Mouse (Mus musculus) kidney, postnatal 0 days (tissue): Measurements from ENCODE around the gene Ccdc116. TPM values are rescaled to one million over a fixed set of nuclear protein-coding genes. Genes with fewer than 3 reads are reported as not detected.
A peak's percentile ranks its signal among the peaks of the same experiment; 100 is the strongest.

ENCODE experiments used
- ATAC-seq: fragments of 200-750 bp; cut with Nextera tagmentation; replicated peaks from 2 replicates; pipeline ENCODE4 v1.8.0; 2017; ENCODE audit warnings: low read depth, moderate number of reproducible peaks, moderate TSS enrichment, moderate library complexity; ENCODE audit not compliant: low FRiP score
- DNase-seq: peaks from one replicate; pipeline ENCODE4 v3.0.0-alpha.2; 2016; ENCODE audit warnings: low spot score
- H3K27ac ChIP-seq: fragments of 300-500 bp; sonication (generic); 2 replicates; pipeline ENCODE4 v1.5.1; 2014; ENCODE audit warnings: mild to moderate bottlenecking
- H3K27me3 ChIP-seq: fragments of 300-500 bp; sonication (generic); 2 replicates; pipeline ENCODE4 v1.6.1; 2014; ENCODE audit warnings: low read length, mixed read lengths; ENCODE audit not compliant: insufficient read depth
- H3K36me3 ChIP-seq: fragments of 300-500 bp; sonication (generic); 2 replicates; pipeline ENCODE4 v1.6.1; 2014; ENCODE audit warnings: low read length, mixed read lengths; ENCODE audit not compliant: insufficient read depth
- H3K4me1 ChIP-seq: fragments of 300-500 bp; sonication (generic); replicated peaks from 2 replicates; pipeline ENCODE4 v1.6.1; 2014; ENCODE audit warnings: antibody characterized with exemption, low read length, mixed read lengths; ENCODE audit not compliant: insufficient read depth
- H3K4me2 ChIP-seq: fragments of 300-500 bp; sonication (generic); 2 replicates; pipeline ENCODE4 v1.6.1; 2014; ENCODE audit warnings: mild to moderate bottlenecking, low read length, moderate library complexity, mixed read lengths
- H3K4me3 ChIP-seq: fragments of 300-500 bp; sonication (generic); replicated peaks from 2 replicates; pipeline ENCODE4 v1.5.1; 2014; ENCODE audit warnings: low read depth, low read length
- H3K9ac ChIP-seq: fragments of 300-500 bp; sonication (generic); 2 replicates; pipeline ENCODE4 v1.6.1; 2014; ENCODE audit warnings: low read depth, low read length
- H3K9me3 ChIP-seq: fragments of 300-500 bp; sonication (generic); replicated peaks from 2 replicates; pipeline ENCODE4 v1.6.1; 2016; ENCODE audit warnings: low read length, inconsistent platforms, mixed read lengths
- CTCF ChIP-seq: IDR thresholded peaks from 2 replicates; pipeline ENCODE4 v1.5.1; 2016; ENCODE audit warnings: antibody characterized with exemption, low read depth, mild to moderate bottlenecking, moderate library complexity
- WGBS: fragments of 180-500 bp; shearing (Covaris S2); extraction: QIAGEN DNeasy Blood & Tissue Kit; methylation state at CpG from one replicate; pipeline ENCODE4 v1.1.7; 2014; 5-methylcytosine and 5-hydroxymethylcytosine counted together
- polyA plus RNA-seq: library from polyadenylated mRNA; unstranded; fragments of >200 nt; fragmentation: Nextera tagmentation; extraction: Ambion mirVana; gene quantifications from 2 replicates; pipeline ENCODE4 v1.2.1, GENCODE M21; 2015

The Ccdc116 gene
- polyA plus RNA-seq, 1 experiment from 2014 or later = 0.34 TPM

DNA sequence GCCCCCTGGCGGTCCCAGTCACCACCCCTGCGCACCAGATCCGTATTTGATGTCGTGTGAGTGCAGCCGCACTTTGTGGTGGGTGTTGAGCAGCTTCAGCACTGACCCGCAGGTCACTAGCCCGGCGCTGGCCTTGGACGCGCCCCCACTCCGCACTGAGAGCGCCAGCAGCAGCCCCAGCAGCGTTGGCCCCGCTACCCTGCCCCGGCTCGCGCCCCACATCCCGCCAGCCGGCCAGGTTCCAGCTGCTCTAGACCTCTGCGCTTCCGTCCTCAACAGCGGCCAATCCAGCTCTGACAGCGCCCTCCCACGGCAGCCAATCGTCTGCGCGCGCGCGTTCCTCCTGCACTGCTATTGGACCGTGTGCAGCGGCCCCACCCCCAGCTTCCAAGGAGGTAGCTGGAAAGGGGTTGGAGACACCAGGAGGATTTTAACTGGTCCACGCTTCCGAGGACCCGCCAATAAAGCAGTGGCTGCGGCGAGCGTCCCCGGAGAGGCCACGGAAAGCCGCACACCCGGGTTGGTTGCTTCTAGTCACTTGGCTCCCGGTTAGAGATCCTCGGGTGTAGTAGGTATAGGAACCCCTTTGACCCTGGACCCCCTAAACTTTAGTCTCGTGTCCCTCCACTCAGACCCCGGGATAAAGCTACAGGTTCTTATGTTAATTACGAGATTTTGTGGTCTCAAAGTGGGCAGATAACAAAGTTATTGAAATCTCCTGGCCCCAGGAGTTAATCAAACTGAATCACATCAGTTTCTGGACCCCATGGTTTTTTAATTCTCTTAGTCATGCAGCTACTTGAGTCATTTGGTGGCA, 14.7 kb downstream of the Ccdc116 start, which contains the start of gene Sdf2l1:
TSS of gene Sdf2l1 (minus strand) at position 295 of the 817 bp plus-strand sequence.
- peak; percentile 99 for ATAC-seq
- H3K27me3 ChIP-seq = no peaks in the 10 kb centered on the region
- no peaks in the 10 kb centered on the region for H3K9me3 ChIP-seq
- peak within 1 kb of the TSS; percentile 68 for H3K9ac ChIP-seq
- peak; percentile 57 for TF ChIP-seq CTCF
- H3K4me1 ChIP-seq = 0 out of 2 replicates have a peak, but pooled peaks cover 8% of the 10 kb centered on the region
- WGBS = under 1% methylated on average over 47 of the region's 47 CpGs
- H3K4me3 ChIP-seq = peak within 1 kb of the TSS; percentile 67
- H3K36me3 ChIP-seq = no peaks in the 10 kb centered on the region
- DNase-seq = peak; percentile 99
- H3K4me2 ChIP-seq = peak within 1 kb of the TSS; percentile 98
- no peak within 1 kb of the TSS for H3K27ac ChIP-seq

DNA sequence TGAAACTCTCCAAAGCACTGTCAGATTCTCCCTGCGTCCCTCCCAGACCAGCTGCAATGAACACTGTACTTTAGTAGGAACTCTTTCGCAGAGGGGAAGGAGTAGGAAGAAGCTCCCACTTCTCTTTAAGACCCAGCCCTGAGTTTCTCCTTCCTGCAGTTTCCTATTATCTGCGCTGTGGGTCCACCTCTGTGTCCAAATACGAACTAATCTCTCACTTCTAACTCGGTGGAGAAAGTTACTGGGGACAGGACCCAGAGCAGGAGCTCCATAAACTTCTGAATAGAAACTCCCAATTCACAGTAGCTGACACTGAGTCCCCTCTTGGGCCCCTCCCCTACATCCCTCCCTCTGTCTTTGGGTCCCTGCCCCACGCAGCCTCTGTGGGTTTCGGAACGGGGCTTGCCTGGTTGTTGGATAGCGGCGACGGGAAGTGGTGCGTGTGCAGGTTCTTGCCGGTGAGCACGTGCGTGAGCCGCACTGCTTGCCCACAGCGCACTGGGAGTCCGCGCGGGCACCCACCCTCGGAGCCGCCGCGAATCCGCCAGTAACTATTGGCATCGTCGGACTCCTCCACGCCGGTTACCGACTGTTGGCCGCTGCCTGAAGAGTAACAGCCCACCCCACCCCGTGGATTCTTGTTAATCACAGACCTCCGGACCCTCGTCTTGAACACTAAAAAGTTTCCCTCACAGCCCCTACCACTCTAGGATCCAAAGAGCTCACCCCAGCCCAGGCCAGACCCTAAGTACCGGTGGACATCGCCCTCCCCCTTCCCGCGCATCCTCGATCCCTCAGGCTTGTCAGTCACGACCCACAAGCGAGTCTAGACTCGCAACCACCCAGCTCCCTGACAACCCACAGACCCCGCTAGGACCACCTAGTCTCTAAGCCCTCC, 15.6 kb downstream of the Ccdc116 start:
- ATAC-seq (no peak), DNase-seq (no peak)
- Histone ChIP-seq H3K4me2 (peak overlapping the region; percentile 98), H3K4me3 (peak overlapping the region; percentile 67), H3K4me1 (0 out of 2 replicates have a peak, but pooled peaks cover 8% of the 10 kb centered on the region), H3K9me3 (no peaks in the 10 kb centered on the region), H3K27me3 (no peaks in the 10 kb centered on the region), H3K27ac (no peak overlapping the region), H3K9ac (peak overlapping the region; percentile 68), H3K36me3 (no peaks in the 10 kb centered on the region)
- 4% methylated on average over 43 of the region's 43 CpGs for WGBS
- no peak for TF ChIP-seq CTCF

DNA sequence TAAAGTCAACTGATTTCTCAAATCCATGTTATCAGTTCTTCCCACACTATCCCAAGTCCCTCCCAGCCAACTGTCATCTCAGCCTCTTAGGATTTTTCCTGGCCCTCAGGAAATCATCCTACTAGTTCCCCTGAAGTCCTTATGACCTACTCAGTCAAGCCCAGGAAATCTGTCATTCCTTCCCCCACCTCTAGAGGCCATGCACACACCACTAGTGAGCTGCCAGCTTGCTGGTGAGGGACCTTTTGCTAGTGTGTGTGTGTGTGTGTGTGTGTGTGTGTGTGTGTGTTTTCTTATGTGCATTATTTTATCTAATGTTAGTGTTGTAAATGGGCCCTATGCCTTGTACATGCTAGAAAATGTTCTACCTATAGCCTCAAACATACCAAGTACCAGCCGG, 19.7 kb downstream of the Ccdc116 start:
- H3K36me3 ChIP-seq = no peaks in the 10 kb centered on the region
- TF ChIP-seq CTCF = peak; percentile 74
- no peak overlapping the region for H3K9ac ChIP-seq
- no peaks in the 10 kb centered on the region for H3K27me3 ChIP-seq
- no peaks in the 10 kb centered on the region for H3K9me3 ChIP-seq
- 93% methylated on average over 1 of the region's 1 CpGs for WGBS
- H3K27ac ChIP-seq = no peak overlapping the region
- H3K4me1 ChIP-seq = peaks cover 14% of the 10 kb centered on the region; the same call in 1 of the 2 replicates
- H3K4me2 ChIP-seq = no peak overlapping the region
- ATAC-seq (no peak), DNase-seq (peak; percentile 54)
- no peak overlapping the region for H3K4me3 ChIP-seq

DNA sequence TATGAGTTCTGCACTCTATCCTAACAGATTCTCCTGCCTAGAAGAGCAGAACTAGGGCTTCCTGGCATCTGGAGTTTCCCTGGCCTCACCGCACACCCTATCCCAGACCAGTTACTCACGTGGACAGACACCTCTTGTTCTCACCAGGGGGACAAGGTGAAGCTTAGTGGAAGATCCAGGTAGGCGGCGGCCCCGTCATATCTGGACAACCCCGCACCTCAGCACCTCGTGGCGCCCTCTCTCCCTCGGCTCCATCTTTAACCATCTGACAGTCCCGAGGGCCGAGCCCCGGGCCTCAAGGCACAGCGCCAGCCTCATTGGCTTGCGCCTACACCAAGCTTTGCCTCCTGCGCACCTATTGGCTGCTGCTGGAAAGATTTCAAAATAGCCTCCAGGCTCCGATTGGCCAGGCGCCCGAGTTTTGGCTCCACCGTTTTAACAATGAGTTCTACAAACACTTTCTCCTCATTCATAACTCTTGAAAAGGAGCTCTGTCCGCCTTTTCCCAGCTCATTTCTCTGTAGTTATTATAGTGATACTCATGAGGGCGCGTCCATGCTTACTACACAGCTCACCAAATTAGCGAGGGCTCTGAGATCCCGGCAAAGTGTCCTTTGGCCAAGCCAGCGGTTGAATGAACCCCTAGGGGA, 22.0 kb downstream of the Ccdc116 start, which contains the start of gene 2610318N02Rik:
TSS of gene 2610318N02Rik (minus strand) at position 297 of the 650 bp plus-strand sequence.
- peak within 1 kb of the TSS; percentile 1; the same call in 1 of the 2 replicates for H3K27ac ChIP-seq
- DNase-seq = peak; percentile 92
- WGBS = under 1% methylated on average over 25 of the region's 25 CpGs
- no peaks in the 10 kb centered on the region for H3K9me3 ChIP-seq
- 0 out of 2 replicates have a peak, but pooled peaks have one; percentile 1 for TF ChIP-seq CTCF
- peak; percentile 93 for ATAC-seq
- peak within 1 kb of the TSS; percentile 51 for H3K9ac ChIP-seq
- peaks cover 6% of the 10 kb centered on the region; the same call in 1 of the 2 replicates for H3K4me1 ChIP-seq
- H3K4me3 ChIP-seq = peak within 1 kb of the TSS; percentile 38
- H3K27me3 ChIP-seq = no peaks in the 10 kb centered on the region
- peak within 1 kb of the TSS; percentile 58 for H3K4me2 ChIP-seq
- no peaks in the 10 kb centered on the region for H3K36me3 ChIP-seq

DNA sequence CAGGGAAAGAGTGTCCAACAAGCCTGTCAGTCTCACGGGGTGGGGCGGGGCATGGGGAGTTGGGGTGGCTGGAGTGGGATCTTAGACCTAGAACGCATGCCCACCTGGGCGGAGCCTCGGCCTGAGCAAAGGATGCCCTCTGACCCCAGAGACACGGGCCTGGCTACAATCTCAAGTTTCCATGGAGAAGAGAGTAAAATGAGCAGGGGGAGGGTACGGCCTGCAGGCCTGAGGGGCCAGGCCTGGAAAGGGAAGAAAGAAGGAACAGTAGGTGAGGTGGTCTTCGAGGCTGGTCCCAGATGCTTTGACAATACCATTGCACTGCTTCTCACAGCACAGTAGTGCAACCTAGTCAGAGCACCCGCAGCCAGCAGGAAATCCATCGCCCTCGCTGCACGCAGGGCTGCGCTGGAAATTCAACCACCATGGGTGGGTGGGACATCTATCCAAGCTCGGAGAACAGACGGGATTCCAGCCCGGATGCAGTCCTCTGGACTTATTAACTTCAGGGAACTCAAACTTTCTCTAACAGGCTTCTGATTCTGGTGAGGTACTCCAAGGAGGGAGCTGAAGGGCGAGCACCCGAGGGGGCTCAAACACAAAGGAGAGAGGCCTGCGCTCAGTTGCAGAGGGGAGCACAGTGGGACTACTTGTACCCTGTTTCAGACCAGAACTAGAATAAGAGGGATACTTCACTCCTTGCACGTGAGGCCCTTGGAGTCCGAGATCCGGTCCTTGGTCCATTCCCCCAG, 22.7 kb downstream of the Ccdc116 start:
- peak overlapping the region; percentile 38 for H3K4me3 ChIP-seq
- 5% methylated on average over 22 of the region's 22 CpGs for WGBS
- no peaks in the 10 kb centered on the region for H3K36me3 ChIP-seq
- H3K4me1 ChIP-seq = peaks cover 6% of the 10 kb centered on the region; the same call in 1 of the 2 replicates
- ATAC-seq = peak; percentile 45
- peak; percentile 54 for DNase-seq
- no peaks in the 10 kb centered on the region for H3K9me3 ChIP-seq
- peak overlapping the region; percentile 1; the same call in 1 of the 2 replicates for H3K27ac ChIP-seq
- H3K27me3 ChIP-seq = no peaks in the 10 kb centered on the region
- TF ChIP-seq CTCF = no peak
- peak overlapping the region; percentile 51 for H3K9ac ChIP-seq
- peak overlapping the region; percentile 58 for H3K4me2 ChIP-seq
